Mouse (Mus musculus) gonadal fat pad, adult 2 months (tissue): ENCODE measurements around the gene C1qtnf5. TPM values are rescaled to one million over a fixed set of nuclear protein-coding genes. Genes with fewer than 3 reads are reported as not detected.
"Not testable (repeated sequence)": the region's sequence is repeated elsewhere in the genome, so short reads cannot be mapped to it uniquely, and the experiment has no call there.

Experiments
- DNase-seq: peaks from one replicate; pipeline ENCODE4 v3.0.0-alpha.2; 2012; ENCODE audit warnings: low read depth
- polyA plus RNA-seq: library from polyadenylated mRNA; depleted of rRNA; stranded (reverse); fragments of >200 nt; gene quantifications from 2 replicates; pipeline ENCODE4 v1.2.3, GENCODE M21; 2012

The C1qtnf5 gene
- polyA plus RNA-seq, 1 experiment: 28.7 TPM

GRCm38 (mm10) chr9:44106596-44106995, 449 bp upstream of the C1qtnf5 start:
- DNase-seq: no peak

GRCm38 (mm10) chr9:44107557-44108179, 623 bp downstream of the C1qtnf5 start:
- no peak for DNase-seq

- no peak for DNase-seq
These were observed 1.4 kb downstream of the C1qtnf5 start for GRCm38 (mm10) chr9:44108269-44109055.

- DNase-seq: no peak
These were observed 2.5 kb downstream of the C1qtnf5 start for GRCm38 (mm10) chr9:44109360-44110095.

GRCm38 (mm10) chr9:44111909-44112308, 4.9 kb downstream of the C1qtnf5 start:
- DNase-seq: not testable (repeated sequence)

GRCm38 (mm10) chr9:44113105-44113789, 6.2 kb downstream of the C1qtnf5 start, which contains the start of the genes Gm49380 and Rnf26:
TSS of gene Gm49380 (minus strand) at chr9:44113500.
TSS of gene Rnf26 (minus strand) at chr9:44113517.
- peak; percentile 90 for DNase-seq

GRCm38 (mm10) chr9:44114453-44114852, 7.4 kb downstream of the C1qtnf5 start:
- no peak for DNase-seq

- DNase-seq: no peak
These were observed 8.6 kb downstream of the C1qtnf5 start for GRCm38 (mm10) chr9:44115599-44115998.

GRCm38 (mm10) chr9:44116182-44116581, 9.1 kb downstream of the C1qtnf5 start:
- DNase-seq: no peak

GRCm38 (mm10) chr9:44119011-44119410, 12.0 kb downstream of the C1qtnf5 start:
- no peak for DNase-seq

GRCm38 (mm10) chr9:44119948-44120465, 13.0 kb downstream of the C1qtnf5 start:
- no peak for DNase-seq

GRCm38 (mm10) chr9:44124317-44124716, 17.3 kb downstream of the C1qtnf5 start:
- no peak for DNase-seq

GRCm38 (mm10) chr9:44125026-44125425, 18.0 kb downstream of the C1qtnf5 start:
- no peak for DNase-seq

- peak; percentile 66 for DNase-seq
These were observed 18.7 kb downstream of the C1qtnf5 start for GRCm38 (mm10) chr9:44125546-44126428.

GRCm38 (mm10) chr9:44126746-44127145, 19.7 kb downstream of the C1qtnf5 start:
- DNase-seq: no peak

- DNase-seq: no peak
These were observed 20.3 kb downstream of the C1qtnf5 start for GRCm38 (mm10) chr9:44127351-44127801.

GRCm38 (mm10) chr9:44129633-44130032, 22.6 kb downstream of the C1qtnf5 start:
- no peak for DNase-seq

- DNase-seq: no peak
These were observed 23.0 kb downstream of the C1qtnf5 start for GRCm38 (mm10) chr9:44130034-44130433.

- no peak for DNase-seq
These were observed 23.7 kb downstream of the C1qtnf5 start for GRCm38 (mm10) chr9:44130581-44131275.

GRCm38 (mm10) chr9:44131276-44131590, 24.2 kb downstream of the C1qtnf5 start:
- DNase-seq: no peak
